Mouse (Mus musculus) testis, adult 2 months (tissue): ENCODE measurements at regions not wholly inside any gene's neighbourhood (a gene's known extent, or its start where the extent isn't known, plus 50 kb on each side); places are given as distances from the start of the nearest gene placed in this dataset.

Source experiments
- H3K27ac ChIP-seq: fragments of 200-500 bp; 2 replicates; pipeline ENCODE4 v1.5.1; 2012; ENCODE audit warnings: low read depth, low read length; ENCODE audit not compliant: control insufficient read depth, insufficient read depth
- H3K27me3 ChIP-seq: fragments of 200-500 bp; 2 replicates; pipeline ENCODE4 v1.6.1; 2012; ENCODE audit warnings: mild to moderate bottlenecking, low read length, moderate library complexity; ENCODE audit not compliant: control insufficient read depth, insufficient read depth
- H3K36me3 ChIP-seq: fragments of 200-500 bp; 2 replicates; pipeline ENCODE4 v1.6.1; 2012; ENCODE audit warnings: mild to moderate bottlenecking, low read length; ENCODE audit not compliant: control insufficient read depth, insufficient read depth
- H3K4me1 ChIP-seq: fragments of 200-500 bp; 2 replicates; pipeline ENCODE4 v1.6.1; 2012; ENCODE audit warnings: low read length; ENCODE audit not compliant: control insufficient read depth, insufficient read depth
- H3K4me3 ChIP-seq: fragments of 200-500 bp; 2 replicates; pipeline ENCODE4 v1.5.1; 2012; ENCODE audit warnings: low read depth, mild to moderate bottlenecking, low read length, moderate library complexity, mixed read lengths; ENCODE audit not compliant: control insufficient read depth
- CTCF ChIP-seq: fragments of 200-500 bp; IDR thresholded peaks from 2 replicates; pipeline ENCODE4 v1.5.1; 2012; ENCODE audit warnings: low read depth, mild to moderate bottlenecking, inconsistent platforms, low read length, moderate library complexity; ENCODE audit not compliant: control insufficient read depth, insufficient read depth, insufficient replicate concordance
- POLR2A ChIP-seq: fragments of 200-500 bp; IDR thresholded peaks from 2 replicates; pipeline ENCODE4 v1.6.1; 2012; ENCODE audit warnings: low read depth, mild to moderate bottlenecking, inconsistent platforms, low read length, moderate library complexity; ENCODE audit not compliant: control insufficient read depth

- H3K27ac ChIP-seq: no peak overlapping the region
- H3K36me3 ChIP-seq: no peaks in the 10 kb centered on the region
- TF ChIP-seq CTCF: no peak
- no peaks in the 10 kb centered on the region for H3K27me3 ChIP-seq
- no peak overlapping the region for H3K4me3 ChIP-seq
- no peaks in the 10 kb centered on the region for H3K4me1 ChIP-seq
These were observed 57.8 kb downstream of the Ier5 start for GRCm38 (mm10) chr1:155041592-155041991.

- Histone ChIP-seq H3K4me3 (no peak overlapping the region), H3K27me3 (no peaks in the 10 kb centered on the region), H3K36me3 (no peaks in the 10 kb centered on the region), H3K27ac (no peak overlapping the region), H3K4me1 (no peaks in the 10 kb centered on the region)
- TF ChIP-seq CTCF: no peak
- TF ChIP-seq POLR2A: no peak
These were observed 58.5 kb downstream of the Ier5 start for GRCm38 (mm10) chr1:155040939-155041371.

GRCm38 (mm10) chr1:155040086-155040726 is 59.2 kb downstream of the Ier5 start:
- no peaks in the 10 kb centered on the region for H3K4me1 ChIP-seq
- no peak overlapping the region; the same call in 1 of the 2 replicates for H3K27ac ChIP-seq
- H3K4me3 ChIP-seq: no peak overlapping the region
- H3K27me3 ChIP-seq: no peaks in the 10 kb centered on the region
- no peaks in the 10 kb centered on the region for H3K36me3 ChIP-seq
- TF ChIP-seq POLR2A (no peak), CTCF (no peak)

- Histone ChIP-seq H3K27ac (no peak overlapping the region), H3K27me3 (no peaks in the 10 kb centered on the region), H3K4me3 (no peak overlapping the region), H3K4me1 (no peaks in the 10 kb centered on the region), H3K36me3 (no peaks in the 10 kb centered on the region)
- TF ChIP-seq CTCF: no peak
- TF ChIP-seq POLR2A: no peak
These were observed 60.5 kb downstream of the Ier5 start for GRCm38 (mm10) chr1:155038631-155039625.

- Histone ChIP-seq H3K4me1 (no peaks in the 10 kb centered on the region), H3K4me3 (no peak overlapping the region), H3K27ac (no peak overlapping the region), H3K36me3 (no peaks in the 10 kb centered on the region), H3K27me3 (no peaks in the 10 kb centered on the region)
- TF ChIP-seq CTCF: no peak
- TF ChIP-seq POLR2A: no peak
These were observed 62.0 kb downstream of the Ier5 start for GRCm38 (mm10) chr1:155037479-155037878.

- Histone ChIP-seq H3K36me3 (no peaks in the 10 kb centered on the region), H3K4me3 (no peak overlapping the region), H3K4me1 (peaks cover 6% of the 10 kb centered on the region), H3K27me3 (no peaks in the 10 kb centered on the region), H3K27ac (no peak overlapping the region)
- TF ChIP-seq POLR2A (no peak), CTCF (no peak)
These were observed 68.5 kb downstream of the Ier5 start for GRCm38 (mm10) chr1:155030908-155031307.

- Histone ChIP-seq H3K27me3 (no peaks in the 10 kb centered on the region), H3K36me3 (no peaks in the 10 kb centered on the region), H3K27ac (no peak overlapping the region), H3K4me1 (peaks cover 6% of the 10 kb centered on the region), H3K4me3 (no peak overlapping the region)
- TF ChIP-seq POLR2A: no peak
- no peak for TF ChIP-seq CTCF
These were observed 70.1 kb downstream of the Ier5 start for GRCm38 (mm10) chr1:155029195-155029879.

- no peak overlapping the region for H3K4me3 ChIP-seq
- H3K27me3 ChIP-seq: no peaks in the 10 kb centered on the region
- H3K4me1 ChIP-seq: peaks cover 6% of the 10 kb centered on the region
- no peak overlapping the region for H3K27ac ChIP-seq
- no peaks in the 10 kb centered on the region for H3K36me3 ChIP-seq
- no peak for TF ChIP-seq POLR2A
- TF ChIP-seq CTCF: no peak
These were observed 70.7 kb downstream of the Ier5 start for GRCm38 (mm10) chr1:155028735-155029134.
